In genomic region chr10:19598091-19598490, GRCm38 (mm10) we compare ENCODE assay signal across 18 mouse cellular contexts. TPM values are rescaled to one million over a fixed set of nuclear protein-coding genes. Genes with fewer than 3 reads are reported as not detected.
A peak's percentile ranks its signal among the peaks of the same experiment; 100 is the strongest.
DNase-seq lines count a peak whose midpoint lies in the region; ATAC-seq and TF ChIP-seq lines count a peak whose summit lies in the region.
"Had no signal": no experiment of that assay in that cellular context is flagged by ENCODE, and none has a peak within 500 bp of the region (broad histone marks: within the 10 kb centered on the region; RNA-seq: fewer than 3 reads in every experiment).

No protein-coding gene starts in this region.

- TF ChIP-seq EP300 in stomach, postnatal 0 days (optimal IDR thresholded peaks at IDR 0.05) = no peak

- H3K4me3 ChIP-seq in kidney, embryonic 14.5 days (ENCODE audit: low read length) = no peak overlapping the region
- H3K4me3 ChIP-seq in stomach, postnatal 0 days (ENCODE audit: low read depth, low read length) = no peak overlapping the region
- H3K4me3 ChIP-seq: heart, embryonic 13.5 days; hindbrain, embryonic 12.5 days; limb, embryonic 12.5 days had no signal

- H3K9ac ChIP-seq in kidney, embryonic 14.5 days (ENCODE audit: low read depth, low read length) = no peak overlapping the region
- no peak overlapping the region for H3K9ac ChIP-seq in stomach, postnatal 0 days (ENCODE audit: low read length)
- H3K9ac ChIP-seq: heart, embryonic 13.5 days; hindbrain, embryonic 12.5 days; limb, embryonic 12.5 days had no signal

- peak overlapping the region; percentile 14; the same call in 1 of the 2 replicates for H3K27ac ChIP-seq in kidney, embryonic 14.5 days (ENCODE audit: low read depth, low read length)
- peak overlapping the region; percentile 45; the same call in 1 of the 2 replicates for H3K27ac ChIP-seq in stomach, postnatal 0 days (replicated peaks)
- H3K27ac ChIP-seq: heart, embryonic 13.5 days; hindbrain, embryonic 12.5 days; limb, embryonic 12.5 days; macrophage had no signal

- no peak for DNase-seq in kidney, postnatal 10 days
- DNase-seq in CD4-positive helper T cell, adult 2 months (ENCODE audit: low read depth, low spot score) = peak; percentile 84
- peak; percentile 40 for DNase-seq in ZHBTc4 (ENCODE audit: low read depth, low spot score)
- peak; percentile 45 for DNase-seq in stomach, postnatal 0 days (ENCODE audit: low spot score)
- no peak for DNase-seq in left cerebral cortex, adult 18-20 months (ENCODE audit: low spot score in 2 of 2)
- no peak for DNase-seq in gastrocnemius, adult 8-10 months (ENCODE audit: low spot score in 2 of 2)
- DNase-seq in adrenal gland, adult 2 months = no peak
- DNase-seq: cerebellum, adult 11-12 months; gastrocnemius, postnatal 10 days; right cerebral cortex, postnatal 14 days had no signal

- H3K4me2 ChIP-seq in kidney, embryonic 14.5 days (replicated peaks; ENCODE audit: low read depth, low read length) = no peak overlapping the region
- H3K4me2 ChIP-seq in stomach, postnatal 0 days (replicated peaks; ENCODE audit: low read depth) = no peak overlapping the region
- H3K4me2 ChIP-seq: heart, embryonic 13.5 days; hindbrain, embryonic 12.5 days; limb, embryonic 12.5 days had no signal

- peak; percentile 57; the same call in 1 of the 2 replicates for ATAC-seq in kidney, embryonic 14.5 days (ENCODE audit: low FRiP score, low TSS enrichment)
- peak; percentile 60 for ATAC-seq in stomach, postnatal 0 days (ENCODE audit: low FRiP score, low TSS enrichment)

- no peaks in the 10 kb centered on the region for H3K27me3 ChIP-seq in kidney, embryonic 14.5 days (ENCODE audit: control insufficient read depth, insufficient read depth, low read length)
- H3K27me3 ChIP-seq in stomach, postnatal 0 days (ENCODE audit: control insufficient read depth, insufficient read depth, low read length) = no peaks in the 10 kb centered on the region
- H3K27me3 ChIP-seq: heart, embryonic 13.5 days; hindbrain, embryonic 12.5 days; limb, embryonic 12.5 days had no signal

- peaks cover 4% of the 10 kb centered on the region; the same call in 1 of the 2 replicates for H3K4me1 ChIP-seq in kidney, embryonic 14.5 days (ENCODE audit: control insufficient read depth, insufficient read depth, low read length)
- 0 out of 2 replicates have a peak, but pooled peaks cover 2% of the 10 kb centered on the region for H3K4me1 ChIP-seq in stomach, postnatal 0 days (replicated peaks; ENCODE audit: control insufficient read depth, insufficient read depth)

- peaks cover 30% of the 10 kb centered on the region; the same call in 1 of the 2 replicates for H3K36me3 ChIP-seq in kidney, embryonic 14.5 days (ENCODE audit: control insufficient read depth, insufficient read depth, low read length)
- peaks cover 21% of the 10 kb centered on the region for H3K36me3 ChIP-seq in stomach, postnatal 0 days (ENCODE audit: control insufficient read depth, insufficient read depth, low read length)

- 66% methylated on average over 11 of the region's 11 CpGs for WGBS in kidney, embryonic 14.5 days
- 72% methylated on average over 11 of the region's 11 CpGs for WGBS in stomach, postnatal 0 days

- no peak for TF ChIP-seq CTCF in stomach, postnatal 0 days (IDR thresholded peaks at IDR 0.05; ENCODE audit: low read depth)

- no peaks in the 10 kb centered on the region for H3K9me3 ChIP-seq in kidney, embryonic 14.5 days (ENCODE audit: control insufficient read depth, low read length)
- H3K9me3 ChIP-seq in stomach, postnatal 0 days (ENCODE audit: control insufficient read depth, low read length) = no peaks in the 10 kb centered on the region
- H3K9me3 ChIP-seq: hindbrain, embryonic 12.5 days; limb, embryonic 12.5 days had no signal

RNA-seq across cellular contexts. Expression of gene Ifngr1, which starts 6.3 kb away (rescaled TPM):
- polyA plus RNA-seq in kidney, embryonic 14.5 days (2014; fragmentation: Nextera tagmentation; extraction: Ambion mirVana) = 45.6 and 52.7 TPM in 2 replicates
- 72.1 and 72.9 TPM in 2 replicates for polyA plus RNA-seq in stomach, postnatal 0 days (2015; fragmentation: Nextera tagmentation; extraction: Ambion mirVana)
- total RNA-seq in left cerebral cortex, adult 18-20 months (2021) = 10 to 100 TPM; 18.5 to 18.6 TPM
- 10 to 100 TPM; 13.2 to 24.6 (median 20.5) TPM for total RNA-seq in gastrocnemius, adult 8-10 months (2022)
- 10 to 100 TPM; 43.6 to 62.7 TPM for total RNA-seq in adrenal gland, adult 2 months (2021)
- polyA plus RNA-seq in adrenal gland, adult 2 months (2012; rRNA removed) = 10.1 and 10.7 TPM in 2 replicates

RNA-seq across cellular contexts. Expression of gene Il22ra2, which starts 23.7 kb away (rescaled TPM):
- not detected in 2 replicates for polyA plus RNA-seq in kidney, embryonic 14.5 days (2014; fragmentation: Nextera tagmentation; extraction: Ambion mirVana)
- polyA plus RNA-seq in stomach, postnatal 0 days (2015; fragmentation: Nextera tagmentation; extraction: Ambion mirVana) = not detected in 2 replicates
- total RNA-seq in left cerebral cortex, adult 18-20 months (2021) = not detected
- total RNA-seq in gastrocnemius, adult 8-10 months (2022) = not detected
- total RNA-seq in adrenal gland, adult 2 months (2021) = not detected
- polyA plus RNA-seq in adrenal gland, adult 2 months (2012; rRNA removed) = not detected in 2 replicates
- total RNA-seq: gastrocnemius, postnatal 10 days; layer of hippocampus, postnatal 14 days had no signal
- polyA plus RNA-seq: forebrain, embryonic 11.5 days; heart, embryonic 13.5 days; hindbrain, embryonic 12.5 days; limb, embryonic 12.5 days; macrophage; stomach, embryonic 16.5 days had no signal

Comparison
In these comparisons a context has a peak if more than half of its experiments do, and no peak if none do; other contexts are left out.
1. DNase-seq: peak in CD4-positive helper T cell, adult 2 months (single experiment), ZHBTc4 (single experiment) and stomach, postnatal 0 days (single experiment); none in kidney, postnatal 10 days (single experiment), left cerebral cortex, adult 18-20 months (0 of 2), gastrocnemius, adult 8-10 months (0 of 2) and adrenal gland, adult 2 months (single experiment).